Mouse (Mus musculus) heart, postnatal 4 days (tissue): Measurements from ENCODE around the gene Wdr48. TPM values are rescaled to one million over a fixed set of nuclear protein-coding genes. Genes with fewer than 3 reads are reported as not detected.
A peak's percentile ranks its signal among the peaks of the same experiment; 100 is the strongest.

Experiments
- DNase-seq: peaks from one replicate; pipeline ENCODE4 v3.0.0; 2021
- total RNA-seq, 2 experiments: library from RNA; stranded (reverse); gene quantifications; 2 replicates each; pipeline ENCODE4 v1.2.3; 2021

Gene Wdr48
- 10 to 100 TPM; 30.9 to 32.5 TPM for total RNA-seq

DNA sequence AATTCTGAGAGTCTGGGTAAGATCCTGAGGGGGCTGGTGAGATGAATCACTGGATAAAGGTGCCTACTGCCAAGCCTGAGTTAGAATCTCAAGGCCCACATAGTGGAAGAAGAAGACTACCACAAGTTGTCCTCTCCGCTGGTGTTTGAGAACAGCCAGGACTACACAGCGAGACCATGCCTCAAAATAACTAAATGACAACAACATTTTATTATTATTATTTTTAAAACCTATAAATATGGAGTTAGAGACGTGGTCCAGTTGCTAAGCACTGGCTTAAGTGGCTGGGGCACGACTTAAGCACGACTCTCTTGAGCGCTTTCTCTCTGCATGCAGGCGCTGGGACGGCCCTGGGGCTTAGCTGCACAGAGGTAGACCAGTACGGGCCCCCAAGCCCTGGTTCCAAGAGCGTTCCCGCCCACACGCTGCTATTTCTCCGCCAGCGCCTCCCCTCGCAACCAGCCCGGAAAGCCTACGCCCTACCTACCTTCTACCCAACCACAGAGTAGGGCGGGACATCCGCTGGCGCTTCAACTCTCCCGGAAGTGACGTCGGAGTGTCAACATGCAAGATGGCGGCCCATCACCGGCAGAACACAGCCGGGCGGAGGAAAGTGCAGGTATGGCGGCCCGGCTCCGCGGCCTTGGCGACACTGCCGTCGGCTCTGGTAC is at the start of gene Wdr48:
Gene Wdr48 (plus strand): TSS at position 540 of the 671 bp plus-strand sequence.
- peak; percentile 98 for DNase-seq

DNA sequence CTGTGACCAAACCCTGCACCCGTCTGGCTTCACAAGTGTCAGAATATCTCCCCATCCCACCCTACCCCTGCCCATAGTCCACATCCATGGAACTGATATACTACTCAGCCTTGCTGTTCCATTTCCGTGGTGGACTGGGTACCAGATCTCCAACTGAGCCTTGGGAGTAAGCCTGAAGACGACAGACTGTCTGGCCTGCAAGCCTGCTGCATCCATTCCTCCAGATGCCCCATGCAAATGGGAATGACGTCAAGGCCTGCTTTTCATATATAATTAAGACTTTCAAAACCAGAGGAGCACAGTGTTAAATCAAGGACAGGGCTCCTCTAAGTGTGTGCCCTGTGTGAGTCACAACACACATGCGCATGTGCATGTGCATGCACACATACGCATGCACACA is 47.5 kb upstream of the Wdr48 start:
- DNase-seq = no peak

DNA sequence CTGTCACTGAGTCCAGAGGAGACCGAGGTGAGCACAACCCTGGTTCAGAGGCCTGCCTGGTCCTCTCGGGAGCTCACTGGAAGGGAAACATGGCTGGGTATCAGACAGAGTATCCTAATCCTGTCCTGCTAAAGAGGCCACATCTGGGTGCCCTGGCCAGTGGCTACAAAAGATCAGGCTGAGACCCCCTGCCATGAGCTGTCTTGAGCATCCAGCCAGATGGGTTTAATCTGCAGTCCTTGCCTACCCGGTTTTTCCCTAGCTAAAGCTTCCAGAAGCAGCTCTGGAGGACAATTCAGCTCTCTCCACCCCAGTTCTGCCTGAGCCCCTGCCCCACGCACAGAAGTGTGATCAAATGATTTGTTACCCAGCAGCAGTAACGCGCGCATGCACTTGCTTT is 46.0 kb upstream of the Wdr48 start:
- no peak for DNase-seq

DNA sequence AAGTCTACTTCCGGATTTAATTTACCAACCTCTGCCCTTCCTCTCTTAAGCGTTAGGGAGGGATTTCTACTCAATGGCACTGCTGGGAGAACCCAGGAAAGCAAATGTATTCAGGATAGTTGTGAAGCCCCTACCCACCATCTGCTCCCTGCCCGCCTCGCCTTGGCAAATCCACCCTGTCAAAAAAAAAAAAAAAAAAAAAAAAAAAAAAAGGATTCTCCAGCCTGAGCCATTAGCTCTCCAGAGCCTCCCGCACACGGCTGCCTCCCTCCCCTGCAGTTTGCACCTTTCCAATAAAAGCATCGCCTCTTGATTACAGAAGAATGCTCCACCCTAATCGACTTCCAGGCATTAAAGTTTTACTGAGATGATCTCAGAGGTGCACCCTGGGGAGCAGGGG is 45.5 kb upstream of the Wdr48 start:
- no peak for DNase-seq

DNA sequence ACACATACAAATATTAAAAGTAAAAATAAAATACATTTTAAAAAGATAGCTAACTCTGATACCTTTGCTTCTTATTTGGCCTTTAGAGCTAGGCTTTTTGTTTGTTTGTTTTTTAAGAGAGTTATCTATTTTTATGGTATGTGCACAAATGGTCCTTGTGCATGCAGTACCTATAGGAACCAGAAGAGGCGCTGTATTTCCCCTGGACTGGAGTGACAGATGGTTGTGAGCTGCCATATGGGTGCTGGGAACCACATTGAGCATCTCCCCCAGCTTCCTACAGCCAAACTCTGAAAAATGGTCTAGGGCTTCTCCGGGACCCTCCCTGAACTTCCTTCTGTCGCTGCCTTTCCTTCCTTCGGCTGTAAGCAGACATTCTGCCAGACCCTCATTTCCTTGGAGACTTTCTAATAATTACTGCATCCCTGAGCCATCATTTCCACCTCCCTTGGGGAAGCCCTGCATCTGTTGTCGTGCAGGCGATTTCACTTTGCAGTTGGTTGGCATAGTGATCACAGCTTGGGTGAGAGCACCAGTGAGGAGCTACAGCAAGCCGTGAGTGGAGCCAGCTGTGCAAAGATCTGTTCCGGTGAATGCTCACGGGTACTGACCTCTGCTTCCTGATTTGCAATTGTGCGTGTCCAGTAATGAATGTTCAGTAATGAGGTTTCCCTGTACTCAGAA is 42.2 kb upstream of the Wdr48 start:
- no peak for DNase-seq

DNA sequence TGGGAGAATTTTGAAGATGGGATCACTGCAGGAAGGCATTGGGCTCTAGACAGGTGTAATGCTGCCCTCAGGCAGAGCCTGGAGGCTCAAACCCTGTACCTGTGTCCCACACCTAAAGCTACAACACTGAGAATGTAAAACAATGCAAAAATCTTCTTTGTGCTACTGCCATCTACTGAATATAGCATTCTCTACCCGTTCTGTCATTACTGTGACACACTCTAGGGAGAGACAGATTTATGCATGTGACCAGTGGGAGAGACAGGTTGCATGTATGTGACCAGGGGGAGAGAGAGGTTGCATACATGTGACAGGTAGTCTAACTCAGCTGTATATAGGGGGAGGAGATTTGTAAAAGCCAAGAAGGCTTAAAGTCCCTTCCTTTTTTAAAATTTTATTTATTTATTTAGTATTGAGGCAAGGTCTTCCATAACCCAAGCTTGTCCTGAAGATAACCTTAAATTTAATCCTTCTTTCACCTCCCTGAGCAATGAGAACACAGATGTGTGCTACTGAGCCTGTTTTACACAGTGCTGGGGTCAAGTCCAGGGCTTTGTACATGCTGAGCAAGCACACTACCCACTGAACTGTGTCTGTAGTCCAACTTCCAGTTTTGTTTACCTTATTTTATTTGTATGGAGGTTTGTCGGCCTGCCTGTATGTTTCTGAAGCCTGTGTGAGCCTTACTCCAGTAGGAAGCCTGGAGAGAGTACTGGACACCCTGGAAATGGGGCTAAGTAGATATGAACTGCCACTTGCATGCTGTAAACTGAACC is 41.4 kb upstream of the Wdr48 start:
- no peak for DNase-seq

DNA sequence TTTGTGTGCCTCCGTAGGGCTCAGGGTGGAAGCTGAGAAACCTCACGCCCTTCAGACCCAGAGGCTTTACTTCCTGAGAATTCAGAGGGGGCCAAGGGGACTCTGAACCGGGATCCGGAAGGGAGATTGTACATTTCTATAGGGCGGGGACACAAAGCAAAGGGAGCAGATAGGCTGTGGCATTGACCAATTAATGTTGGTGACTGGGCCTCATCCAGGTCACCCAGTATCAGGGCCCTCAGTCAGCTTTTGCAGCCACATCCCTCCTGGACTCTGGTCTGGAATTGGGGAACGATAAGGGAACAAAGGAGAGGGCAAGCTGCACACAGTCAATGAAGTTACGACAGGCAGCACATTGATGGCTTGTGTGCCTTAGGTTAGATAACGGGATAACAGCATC is 40.5 kb upstream of the Wdr48 start:
- no peak for DNase-seq

DNA sequence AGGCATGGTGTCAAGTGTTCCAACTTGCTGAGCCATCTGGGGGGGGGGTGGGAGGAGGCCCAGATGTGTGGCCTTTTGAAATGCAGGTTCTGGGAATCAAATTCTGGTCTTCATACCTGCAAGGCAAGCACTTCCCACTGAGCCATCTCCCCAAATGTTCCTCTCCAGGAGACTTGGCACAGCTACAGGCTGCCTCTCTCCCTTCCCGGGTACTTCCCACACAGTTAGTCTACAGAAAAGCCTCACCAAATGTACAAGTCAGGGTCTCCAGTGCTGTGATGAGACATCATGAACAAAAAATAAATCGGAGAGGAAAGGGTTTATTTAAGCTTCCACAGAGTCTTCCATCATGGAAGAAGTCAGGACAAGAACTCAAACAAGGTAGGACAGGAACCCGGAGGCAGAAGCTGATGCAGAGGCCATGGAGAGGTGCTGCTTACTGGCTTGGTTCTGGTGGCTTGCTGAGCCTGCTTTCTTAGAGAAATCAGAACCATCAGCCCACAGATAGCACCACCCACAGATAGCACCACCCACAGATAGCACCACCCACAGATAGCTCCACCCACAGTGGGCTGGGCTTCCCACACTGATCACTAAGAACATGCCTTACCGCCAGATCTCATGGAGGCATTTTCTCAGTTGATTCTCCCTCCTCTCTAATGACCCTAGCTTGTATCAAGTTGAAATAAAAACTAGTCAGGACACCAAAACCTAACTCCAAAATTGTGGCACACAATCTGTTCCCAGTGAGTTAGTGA is 7.4 kb upstream of the Wdr48 start:
- peak; percentile 1 for DNase-seq

DNA sequence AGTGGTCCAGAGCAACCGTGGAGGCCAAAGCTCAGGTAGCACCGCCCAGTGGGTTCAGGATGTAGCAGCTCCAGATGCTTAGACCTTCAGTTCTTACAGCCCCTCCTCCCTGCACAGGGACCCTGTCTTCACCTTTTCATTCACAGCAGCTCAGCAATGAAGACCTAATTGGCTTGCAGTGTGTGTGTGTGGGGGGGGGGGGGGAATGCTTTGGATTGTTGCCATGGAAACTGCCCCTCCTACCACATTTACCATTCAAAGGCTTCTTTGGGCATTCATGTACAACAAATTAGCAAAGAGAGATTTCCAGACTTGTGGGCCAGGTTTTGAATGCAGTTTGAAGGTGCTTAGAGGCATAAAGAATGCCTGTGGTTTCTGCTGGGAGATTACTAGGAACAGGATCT is 5.8 kb upstream of the Wdr48 start:
- DNase-seq = no peak

DNA sequence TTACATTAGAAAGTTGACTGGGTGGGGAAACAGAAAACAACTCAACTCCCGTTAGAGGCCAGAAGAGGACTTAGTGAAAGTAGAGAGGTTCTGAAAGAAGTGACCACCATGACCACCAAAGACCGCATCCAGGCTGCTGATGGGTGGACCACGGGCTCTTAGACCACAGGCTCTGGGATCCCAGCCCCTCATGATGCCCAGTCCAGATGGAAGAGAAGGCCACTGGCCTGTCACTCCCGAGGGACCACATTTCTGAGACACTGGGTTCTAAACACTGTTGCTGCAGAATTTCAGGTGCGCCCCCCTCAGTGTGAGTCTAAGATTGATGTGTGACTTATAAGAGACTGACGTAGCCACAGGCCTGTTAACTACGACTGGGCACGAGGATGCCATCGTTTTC is 5.2 kb upstream of the Wdr48 start:
- no peak for DNase-seq

DNA sequence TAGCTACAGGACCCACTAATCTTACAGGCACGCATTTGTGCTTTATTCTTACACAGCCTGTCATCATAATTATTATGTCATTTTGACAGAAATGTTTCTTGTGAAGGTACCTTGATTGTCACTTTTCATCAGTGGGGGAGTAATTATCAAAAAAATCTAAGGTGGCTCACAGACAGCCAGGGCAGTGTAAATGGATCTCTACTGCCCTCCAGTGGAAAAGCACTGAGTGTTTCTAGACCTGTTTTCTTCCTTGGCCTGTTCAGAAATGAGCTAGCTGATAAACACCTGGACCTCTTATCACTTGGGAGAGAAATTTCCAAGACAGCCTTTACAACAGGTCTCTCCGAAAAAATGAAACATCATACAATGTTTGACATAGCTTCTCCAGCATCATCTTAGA is 4.0 kb upstream of the Wdr48 start:
- DNase-seq = peak; percentile 30

DNA sequence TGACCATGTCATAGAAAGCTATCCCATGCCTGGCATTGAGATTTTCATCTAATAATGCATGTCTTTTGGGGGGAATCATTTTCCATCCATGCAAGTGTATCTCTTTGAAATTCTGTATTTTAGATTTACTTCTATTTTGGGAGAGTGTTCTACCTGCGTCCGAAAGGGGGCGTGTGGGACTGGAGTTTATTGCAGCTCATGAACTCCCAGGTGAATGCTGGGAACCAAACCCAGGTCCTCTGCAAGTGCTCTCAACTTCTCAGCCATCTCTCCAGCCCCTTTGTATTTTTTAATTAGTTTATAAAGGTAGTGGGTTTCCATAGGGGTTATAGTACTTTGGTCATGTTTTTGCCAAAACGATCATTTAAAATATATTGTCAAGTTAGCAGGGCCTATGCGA is 797 bp upstream of the Wdr48 start:
- DNase-seq = no peak

DNA sequence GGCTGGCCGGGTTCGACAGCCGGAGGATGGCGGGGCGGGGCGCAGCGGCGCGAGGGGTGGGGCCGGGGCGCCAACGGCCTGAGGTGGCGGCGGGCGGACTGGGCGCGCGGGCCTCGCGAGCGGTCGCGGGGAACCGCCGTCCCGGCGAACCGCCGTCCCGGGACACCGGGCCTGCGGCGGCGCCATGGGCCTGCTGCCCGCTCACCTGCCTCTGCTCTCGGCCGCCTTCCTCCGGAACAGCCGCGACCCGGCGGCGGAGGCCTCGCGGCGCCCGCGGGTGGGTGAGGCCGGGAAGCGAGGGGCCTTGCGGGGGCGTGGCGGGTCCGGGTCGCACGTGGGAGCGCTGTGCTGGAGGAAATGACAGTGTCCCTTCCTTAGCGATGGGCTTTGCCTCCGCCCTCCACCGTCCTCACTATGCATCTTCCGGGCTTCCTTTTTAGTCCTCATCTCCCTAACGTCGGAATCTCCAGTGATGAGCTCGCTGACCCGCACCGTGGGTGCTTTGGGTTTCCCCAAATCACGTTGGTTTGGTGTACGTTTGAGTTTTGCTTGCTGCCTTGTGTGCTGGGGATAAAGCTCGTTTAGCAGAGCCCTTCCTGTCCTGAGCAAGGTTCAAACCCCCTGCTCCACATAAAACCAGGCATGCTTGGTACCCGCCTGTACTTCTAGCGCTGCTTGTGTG is 503 bp downstream of the Wdr48 start:
- DNase-seq = peak; percentile 57

DNA sequence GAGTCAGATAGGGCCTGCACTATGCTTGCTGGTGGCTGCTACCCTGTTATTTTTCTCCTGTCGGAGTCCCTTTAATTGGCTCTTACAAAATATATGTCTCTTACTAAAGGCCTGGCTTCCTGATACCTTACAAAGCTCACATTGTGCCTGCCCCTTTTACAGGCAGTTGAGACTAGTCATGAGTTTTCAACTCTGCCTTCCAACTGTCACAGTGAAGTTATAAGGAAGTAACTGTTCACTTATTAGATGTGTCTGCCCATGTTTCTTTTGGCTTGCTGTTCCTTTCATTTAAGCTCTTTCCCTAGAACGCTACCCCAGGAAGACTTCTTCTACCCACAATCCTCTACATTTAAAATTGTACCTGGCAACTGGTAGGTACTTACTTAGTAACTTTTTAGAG is 4.8 kb downstream of the Wdr48 start:
- DNase-seq = no peak

DNA sequence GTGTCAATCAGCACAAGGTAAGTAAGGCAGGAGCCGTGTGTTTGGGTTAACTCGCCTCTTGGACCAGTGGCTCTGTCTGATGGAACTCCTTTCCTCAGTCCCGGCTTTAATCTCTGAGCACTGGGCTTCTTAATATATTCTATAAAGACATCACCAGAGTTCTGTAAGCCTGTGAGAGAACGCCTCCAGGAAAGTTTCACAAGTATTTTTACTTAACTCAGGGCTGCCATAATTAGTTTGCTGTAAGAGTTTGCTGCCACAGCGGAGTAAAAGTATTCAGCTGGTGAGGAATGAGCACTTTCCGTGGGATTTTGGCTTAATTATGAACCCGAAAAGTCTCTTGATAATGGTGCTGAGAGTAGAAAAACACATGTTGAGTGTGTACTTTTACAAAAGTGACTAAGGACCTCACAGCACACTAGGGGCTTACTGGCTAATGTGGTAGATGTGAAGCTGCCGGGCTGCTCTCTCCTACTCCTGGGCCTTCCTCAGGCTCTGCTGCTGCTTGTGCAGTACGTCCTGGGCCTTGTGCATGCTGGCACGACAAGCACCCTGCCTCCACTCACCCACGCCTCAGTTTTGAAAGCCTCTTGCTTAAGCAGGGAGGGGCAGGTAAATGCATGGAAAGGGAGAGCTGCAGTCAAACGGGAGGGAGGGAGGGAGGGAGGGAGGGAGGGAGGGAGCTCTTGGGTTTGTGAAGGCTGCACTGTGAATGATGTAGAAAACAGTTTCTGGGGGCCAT is 7.9 kb downstream of the Wdr48 start:
- no peak for DNase-seq

DNA sequence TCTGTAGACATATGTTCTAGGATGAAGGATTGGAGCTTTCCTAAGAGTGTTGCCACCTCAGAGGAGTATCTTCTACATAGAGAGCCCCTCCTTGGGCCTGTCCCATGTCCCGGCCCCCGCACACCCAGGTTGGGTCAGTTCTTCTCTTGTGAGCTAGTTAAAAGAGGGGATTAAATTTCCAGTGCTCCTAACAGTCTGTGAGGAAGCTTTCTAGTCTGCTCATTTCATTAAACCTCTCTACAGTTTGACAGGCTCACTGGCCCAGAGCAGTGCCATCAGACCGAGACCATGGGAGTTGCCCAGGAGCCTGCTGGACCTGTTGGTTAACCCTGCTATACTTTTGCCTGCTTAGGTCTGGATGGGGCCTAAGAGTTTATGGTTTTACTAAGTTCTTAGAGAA is 14.0 kb downstream of the Wdr48 start:
- DNase-seq = no peak

DNA sequence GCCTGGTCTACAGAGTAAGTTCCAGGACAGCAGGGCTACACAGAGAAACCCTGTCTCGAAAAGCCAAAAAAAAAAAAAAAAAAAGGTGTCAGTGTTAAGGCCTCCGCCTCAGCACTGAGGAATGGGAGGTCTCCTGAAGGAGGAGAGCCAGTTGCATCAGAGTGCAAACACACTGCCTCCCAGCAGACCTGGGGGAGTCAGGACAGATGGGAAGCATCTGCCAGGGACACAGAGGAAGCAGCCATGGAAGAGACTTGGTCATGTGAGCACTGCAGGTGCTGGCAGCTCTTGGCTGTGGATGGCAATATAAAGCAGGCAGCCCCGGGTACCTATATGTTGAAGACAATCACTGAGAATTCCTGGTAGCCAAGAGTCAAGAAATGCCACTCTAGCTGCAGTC is 15.3 kb downstream of the Wdr48 start:
- no peak for DNase-seq

DNA sequence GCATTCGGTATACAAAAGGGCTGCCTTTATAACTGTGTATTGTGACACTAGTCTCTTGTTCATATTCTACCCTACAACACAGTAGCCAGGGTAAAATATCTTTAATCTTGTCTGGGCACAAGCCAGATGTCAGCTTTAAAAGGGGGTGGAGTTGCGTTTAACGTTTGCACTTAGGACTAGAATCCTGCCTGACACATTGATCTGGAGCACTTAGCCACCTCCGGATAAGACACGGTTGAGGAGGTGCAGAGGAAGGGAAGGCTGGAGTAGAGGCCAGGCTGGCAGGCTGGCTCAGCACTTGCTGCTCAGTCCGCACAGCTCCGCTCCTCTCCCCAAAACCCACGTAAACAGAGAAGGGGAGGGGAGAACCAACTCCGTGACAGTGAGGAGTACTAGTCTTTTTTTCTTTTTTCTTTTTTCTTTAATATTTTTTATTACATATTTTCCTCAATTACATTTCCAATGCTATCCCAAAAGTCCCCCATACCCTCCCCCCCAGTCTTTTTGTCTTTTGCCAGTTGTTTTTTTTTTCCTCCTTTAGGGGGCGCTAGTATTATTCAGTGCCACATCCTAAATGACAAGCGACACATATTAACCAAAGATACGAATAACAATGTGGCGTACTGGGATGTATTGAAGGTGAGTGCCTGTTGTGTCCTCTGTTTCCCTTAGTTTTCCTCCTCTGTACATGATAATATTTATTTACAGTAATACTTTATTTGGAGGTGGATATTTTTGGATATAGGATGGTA is 18.6 kb downstream of the Wdr48 start:
- no peak for DNase-seq

DNA sequence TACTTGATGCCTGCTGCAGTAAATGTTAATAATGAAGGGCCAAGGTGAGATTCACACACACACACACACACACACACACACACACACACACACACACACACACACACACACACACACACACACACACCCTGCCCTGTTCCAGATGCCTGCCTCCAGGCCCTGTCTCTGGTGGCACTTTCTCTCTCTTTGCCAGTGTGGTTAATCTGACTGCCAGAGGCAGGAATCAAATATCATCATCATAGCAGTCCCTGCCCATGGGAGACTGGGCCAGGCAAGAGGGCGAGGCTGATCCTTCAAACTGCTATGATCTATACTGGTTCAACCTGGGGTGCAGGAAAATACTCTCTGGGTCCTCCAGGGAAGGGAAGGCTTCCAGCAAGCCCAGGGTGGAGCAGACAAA is 25.2 kb downstream of the Wdr48 start:
- no peak for DNase-seq

DNA sequence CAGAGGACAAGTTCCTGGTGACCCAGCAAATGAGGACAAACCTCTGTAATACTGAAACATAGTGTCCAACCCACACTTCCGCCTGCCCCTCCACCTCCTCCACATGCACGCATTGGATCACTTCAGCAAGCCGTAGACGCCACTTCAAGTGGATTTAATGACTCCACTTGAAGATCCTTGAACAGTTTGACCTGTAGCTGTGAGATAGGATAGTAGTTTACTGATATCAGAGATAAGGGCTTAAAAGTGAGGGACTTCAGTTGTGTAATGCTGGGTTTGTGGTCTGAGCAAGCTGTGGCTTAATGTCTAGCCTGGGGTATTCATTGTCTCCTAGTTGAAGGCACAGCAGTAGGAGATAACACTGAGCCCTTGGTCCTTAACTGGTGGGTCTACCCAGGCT is 28.8 kb downstream of the Wdr48 start:
- no peak for DNase-seq

DNA sequence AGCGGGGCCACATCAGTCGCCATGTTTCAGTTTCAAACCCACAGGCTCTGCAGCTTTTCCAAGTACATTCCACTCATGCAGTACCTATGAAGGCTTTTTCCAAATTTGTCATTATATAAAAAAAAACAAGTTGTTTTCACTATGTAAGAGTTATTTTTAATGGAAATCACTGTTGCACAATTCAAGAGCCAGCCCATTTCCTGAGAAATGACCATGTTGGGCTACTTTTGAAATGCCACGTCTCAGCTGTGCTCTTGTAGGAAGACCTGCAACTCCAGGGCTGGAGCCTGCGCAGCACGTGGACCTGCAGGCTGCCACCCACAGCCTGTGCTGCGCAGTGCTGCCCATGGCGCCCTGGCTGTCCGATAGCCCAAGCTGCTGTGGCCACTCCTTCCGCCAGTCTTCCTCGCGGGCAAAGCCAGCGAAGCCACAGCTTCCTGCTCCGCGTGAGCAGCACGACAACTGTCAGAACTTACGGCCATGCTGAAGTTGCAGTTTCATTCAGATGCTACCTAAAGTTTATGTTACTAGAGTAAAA is 30.5 kb downstream of the Wdr48 start:
- no peak for DNase-seq
